Mouse (Mus musculus) layer of hippocampus, postnatal 10 days (tissue): ENCODE data around the gene Gm10999. TPM values are rescaled to one million over a fixed set of nuclear protein-coding genes. Genes with fewer than 3 reads are reported as not detected.
"Not testable (repeated sequence)": the region's sequence is repeated elsewhere in the genome, so short reads cannot be mapped to it uniquely, and the experiment has no call there.

Experiments used
- DNase-seq, 2 experiments: peaks; one replicate each; pipeline ENCODE4 v3.0.0; 2021; ENCODE audit warnings: low spot score in 2 of 2
- long read RNA-seq: library from polyadenylated mRNA; stranded (forward); transcript quantifications from one replicate; pipeline ENCODE4 v2.0.0, GENCODE M21; 2023
- total RNA-seq, 2 experiments: library from RNA; stranded (reverse); gene quantifications; 2 replicates each; pipeline ENCODE4 v1.2.3; 2021

The Gm10999 gene
- total RNA-seq, result not detected
- long read RNA-seq, result 0 reads

GRCm38 (mm10) chr8:129131561-129131960 lies at the start of gene Gm10999:
Gene Gm10999 (minus strand): TSS chr8:129131661.
- no peak for DNase-seq

- no peak for DNase-seq
These were observed 2.0 kb upstream of the Gm10999 start for GRCm38 (mm10) chr8:129133475-129133874.

GRCm38 (mm10) chr8:129115761-129116160 lies 15.7 kb downstream of the Gm10999 start:
- DNase-seq, result not testable (repeated sequence)

Other genes with a start within 250 kb of the Gm10999 start
- not detected for gene Ccdc7a, start 66.1 kb downstream of the Gm10999 start, total RNA-seq
- not detected for gene Ccdc7b, start 64.5 kb downstream of the Gm10999 start, total RNA-seq
- 10 to 100 TPM; 20.1 to 23.0 TPM for gene 2610044O15Rik8, start 102.7 kb upstream of the Gm10999 start, total RNA-seq